Mouse (Mus musculus): ENCODE results near the gene Lnp1.
"Not testable (repeated sequence)": the region's sequence is repeated elsewhere in the genome, so short reads cannot be mapped to it uniquely, and the experiment has no call there.

DNA sequence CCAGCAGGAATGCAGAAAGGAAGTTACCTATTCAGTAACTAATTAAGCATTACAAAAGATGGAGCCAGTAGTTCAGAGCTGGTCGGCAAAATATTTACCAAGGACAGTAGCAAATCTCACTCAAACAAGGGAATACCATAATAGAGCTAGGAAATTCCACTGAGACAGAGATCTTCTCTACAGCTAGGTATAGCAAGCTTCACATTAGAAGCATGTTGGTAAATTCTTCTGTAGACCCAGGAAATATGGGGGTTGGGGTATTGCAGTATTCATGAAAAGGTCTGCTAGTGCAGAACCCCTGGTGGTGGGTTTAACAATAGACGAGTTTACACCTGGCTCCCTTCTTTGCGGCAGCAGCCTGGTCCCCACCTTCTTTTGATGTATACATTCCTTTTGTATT is 25.7 kb downstream of the Lnp1 start:
- TF ChIP-seq POLR2A (IDR thresholded peaks at IDR 0.05; ENCODE audit: insufficient read length, low read depth); TCF12 (IDR thresholded peaks at IDR 0.05; ENCODE audit: insufficient read depth, poor library complexity, severe bottlenecking); MAX (IDR thresholded peaks at IDR 0.05; ENCODE audit: low read depth); MYOD1 (IDR thresholded peaks at IDR 0.05; ENCODE audit: control insufficient read depth in 1 of 3, insufficient read length in 2 of 3, low read depth in 2 of 3); USF1 (IDR thresholded peaks at IDR 0.05; ENCODE audit: low read depth); POLR2AphosphoS2 (IDR thresholded peaks at IDR 0.05; ENCODE audit: insufficient read length, low read depth); E2F4 (IDR thresholded peaks at IDR 0.05; ENCODE audit: insufficient read depth); TCF3 (IDR thresholded peaks at IDR 0.05; ENCODE audit: insufficient read length, low read depth): not testable (repeated sequence)
